Mouse (Mus musculus): ENCODE measurements around the gene Slx4. TPM values are rescaled to one million over a fixed set of nuclear protein-coding genes. Genes with fewer than 3 reads are reported as not detected.
"Not testable (repeated sequence)": the region's sequence is repeated elsewhere in the genome, so short reads cannot be mapped to it uniquely, and the experiment has no call there.

Slx4 gene
- total and polyA plus RNA-seq, 2 experiments from 2014 or later = 15.1 to 35.9 TPM

DNA sequence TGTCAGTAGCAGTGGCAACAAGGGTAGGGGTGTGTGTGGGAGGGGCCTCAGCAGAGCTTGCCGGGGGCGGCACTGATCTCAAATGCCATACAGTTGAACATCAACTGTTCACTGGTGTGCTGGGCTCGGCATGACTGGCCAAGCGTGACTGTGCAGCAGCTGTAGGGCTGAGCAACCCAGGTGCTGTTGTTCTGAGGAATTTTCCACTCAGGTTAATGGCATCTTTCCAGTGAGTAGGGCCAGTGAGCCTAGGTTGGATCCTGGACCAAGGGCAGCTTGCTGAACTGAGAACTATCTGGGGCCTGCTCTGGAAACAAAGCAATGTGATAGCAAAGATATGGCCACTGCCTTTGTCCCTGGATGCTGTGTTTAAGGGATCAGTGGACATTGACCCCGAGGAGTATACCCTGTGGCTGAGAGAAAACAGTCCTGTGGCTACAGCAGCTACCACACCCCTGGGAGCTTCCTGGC lies 25.8 kb upstream of the Slx4 start:
- H3K4me3 ChIP-seq (ENCODE audit: low read length) = no peak overlapping the region
- no peak for TF ChIP-seq CTCF (IDR thresholded peaks at IDR 0.05; ENCODE audit: low read depth)
- no peak for DNase-seq (ENCODE audit: low spot score)

GRCm38 (mm10) chr16:4027211-4027610 lies 23.6 kb upstream of the Slx4 start:
- no peak for TF ChIP-seq CTCF (IDR thresholded peaks at IDR 0.05; ENCODE audit: low read depth)
- Histone ChIP-seq H3K27me3 (ENCODE audit: insufficient read depth, low read length) (no peaks in the 10 kb centered on the region), H3K4me2 (ENCODE audit: low read depth, low read length) (no peak overlapping the region), H3K4me1 (ENCODE audit: insufficient read depth, low read length) (no peaks in the 10 kb centered on the region), H3K4me3 (ENCODE audit: low read length) (no peak overlapping the region), H3K27ac (no peak overlapping the region), H3K36me3 (ENCODE audit: insufficient read depth, low read length) (no peaks in the 10 kb centered on the region), H3K9ac (replicated peaks; ENCODE audit: low read length) (no peak overlapping the region), H3K9me3 (ENCODE audit: low read length) (no peaks in the 10 kb centered on the region)
- DNase-seq (ENCODE audit: low spot score) = no peak
- 84% methylated on average over 3 of the region's 3 CpGs for WGBS
- ATAC-seq = no peak

More for the DNA sequence above, 25.8 kb upstream of the Slx4 start:
- no peaks in the 10 kb centered on the region for H3K27me3 ChIP-seq (ENCODE audit: insufficient read depth, low read length)
- no peak overlapping the region for H3K4me2 ChIP-seq (ENCODE audit: low read depth, low read length)
- no peaks in the 10 kb centered on the region for H3K9me3 ChIP-seq (ENCODE audit: low read length)
- H3K36me3 ChIP-seq (ENCODE audit: insufficient read depth, low read length) = no peaks in the 10 kb centered on the region
- 73% methylated on average over 5 of the region's 5 CpGs for WGBS
- no peak overlapping the region for H3K27ac ChIP-seq
- H3K4me1 ChIP-seq (ENCODE audit: insufficient read depth, low read length) = no peaks in the 10 kb centered on the region
- ATAC-seq = no peak
- no peak overlapping the region for H3K9ac ChIP-seq (replicated peaks; ENCODE audit: low read length)

GRCm38 (mm10) chr16:4026672-4027071 lies 23.1 kb upstream of the Slx4 start:
- no peak for DNase-seq (ENCODE audit: low spot score)
- WGBS = 69% methylated on average over 1 of the region's 1 CpGs

GRCm38 (mm10) chr16:4022719-4023118 lies 19.1 kb upstream of the Slx4 start:
- Histone ChIP-seq H3K4me1 (ENCODE audit: insufficient read depth, low read length) (no peaks in the 10 kb centered on the region), H3K36me3 (ENCODE audit: insufficient read depth, low read length) (no peaks in the 10 kb centered on the region), H3K9ac (replicated peaks; ENCODE audit: low read length) (no peak overlapping the region), H3K9me3 (ENCODE audit: low read length) (no peaks in the 10 kb centered on the region), H3K27ac (no peak overlapping the region), H3K4me3 (ENCODE audit: low read length) (no peak overlapping the region), H3K4me2 (ENCODE audit: low read depth, low read length) (no peak overlapping the region), H3K27me3 (ENCODE audit: insufficient read depth, low read length) (no peaks in the 10 kb centered on the region)
- 73% methylated on average over 4 of the region's 4 CpGs for WGBS
- ATAC-seq (no peak), DNase-seq (ENCODE audit: low spot score) (no peak)
- TF ChIP-seq CTCF (IDR thresholded peaks at IDR 0.05; ENCODE audit: low read depth) = no peak

More at GRCm38 (mm10) chr16:4026672-4027071, 23.1 kb upstream of the Slx4 start:
- H3K27ac ChIP-seq = no peak overlapping the region
- no peaks in the 10 kb centered on the region for H3K27me3 ChIP-seq (ENCODE audit: insufficient read depth, low read length)
- no peak for TF ChIP-seq CTCF (IDR thresholded peaks at IDR 0.05; ENCODE audit: low read depth)
- H3K4me2 ChIP-seq (ENCODE audit: low read depth, low read length) = no peak overlapping the region
- no peak for ATAC-seq
- no peaks in the 10 kb centered on the region for H3K9me3 ChIP-seq (ENCODE audit: low read length)
- H3K4me1 ChIP-seq (ENCODE audit: insufficient read depth, low read length) = no peaks in the 10 kb centered on the region
- no peaks in the 10 kb centered on the region for H3K36me3 ChIP-seq (ENCODE audit: insufficient read depth, low read length)
- H3K4me3 ChIP-seq (ENCODE audit: low read length) = no peak overlapping the region
- H3K9ac ChIP-seq (replicated peaks; ENCODE audit: low read length) = no peak overlapping the region

DNA sequence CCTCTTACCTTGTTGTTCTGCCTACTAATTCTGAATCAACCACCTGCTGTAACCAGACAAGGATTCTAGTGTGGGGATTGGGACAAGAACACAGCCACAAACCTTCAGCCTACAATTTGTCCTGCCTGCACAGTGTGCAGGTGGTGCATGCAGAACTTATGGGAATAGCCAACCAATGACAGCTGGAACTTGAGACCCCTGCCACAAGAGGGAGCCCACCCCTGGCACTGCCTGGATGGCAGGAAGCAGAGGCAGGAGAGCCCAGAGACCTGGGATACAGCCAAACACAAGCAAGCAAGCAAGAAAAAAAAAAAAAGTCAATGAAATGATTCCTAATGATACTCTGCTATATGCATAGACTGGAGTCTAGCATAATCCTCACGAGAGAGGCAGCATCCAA lies 17.7 kb upstream of the Slx4 start:
- H3K9ac ChIP-seq (replicated peaks; ENCODE audit: low read length) = no peak overlapping the region
- H3K27me3 ChIP-seq (ENCODE audit: insufficient read depth, low read length) = no peaks in the 10 kb centered on the region
- no peak overlapping the region for H3K4me2 ChIP-seq (ENCODE audit: low read depth, low read length)
- TF ChIP-seq CTCF (IDR thresholded peaks at IDR 0.05; ENCODE audit: low read depth) = no peak
- ATAC-seq (no peak), DNase-seq (ENCODE audit: low spot score) (no peak)
- no peak overlapping the region for H3K27ac ChIP-seq
- no peaks in the 10 kb centered on the region for H3K9me3 ChIP-seq (ENCODE audit: low read length)
- H3K36me3 ChIP-seq (ENCODE audit: insufficient read depth, low read length) = no peaks in the 10 kb centered on the region
- H3K4me3 ChIP-seq (ENCODE audit: low read length) = no peak overlapping the region
- 86% methylated on average over 1 of the region's 1 CpGs for WGBS
- no peaks in the 10 kb centered on the region for H3K4me1 ChIP-seq (ENCODE audit: insufficient read depth, low read length)

DNA sequence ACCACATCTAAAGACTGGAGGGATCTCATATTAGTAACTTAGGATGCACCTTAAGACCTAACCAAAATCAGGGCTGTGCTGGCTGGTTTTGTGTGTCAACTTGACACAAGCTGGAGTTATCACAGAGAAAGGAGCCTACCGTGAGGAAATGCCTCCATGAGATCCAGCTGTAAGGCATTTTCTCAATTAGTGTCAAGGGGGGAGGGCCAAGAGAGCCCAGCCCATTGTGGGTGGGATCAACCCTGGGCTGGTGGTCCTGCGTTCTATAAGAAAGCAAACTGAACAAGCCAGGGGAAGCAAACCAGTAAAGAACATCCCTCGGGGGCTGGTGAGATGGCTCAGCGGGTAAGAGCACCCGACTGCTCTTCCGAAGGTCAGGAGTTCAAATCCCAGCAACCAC lies 13.9 kb upstream of the Slx4 start:
- not testable (repeated sequence) for H3K4me3 ChIP-seq (ENCODE audit: low read length); H3K4me1 ChIP-seq (ENCODE audit: insufficient read depth, low read length); H3K27ac ChIP-seq; H3K9ac ChIP-seq (replicated peaks; ENCODE audit: low read length); H3K4me2 ChIP-seq (ENCODE audit: low read depth, low read length); H3K36me3 ChIP-seq (ENCODE audit: insufficient read depth, low read length); DNase-seq (ENCODE audit: low spot score); H3K9me3 ChIP-seq (ENCODE audit: low read length); H3K27me3 ChIP-seq (ENCODE audit: insufficient read depth, low read length); ATAC-seq
- 86% methylated on average over 6 of the region's 6 CpGs for WGBS

DNA sequence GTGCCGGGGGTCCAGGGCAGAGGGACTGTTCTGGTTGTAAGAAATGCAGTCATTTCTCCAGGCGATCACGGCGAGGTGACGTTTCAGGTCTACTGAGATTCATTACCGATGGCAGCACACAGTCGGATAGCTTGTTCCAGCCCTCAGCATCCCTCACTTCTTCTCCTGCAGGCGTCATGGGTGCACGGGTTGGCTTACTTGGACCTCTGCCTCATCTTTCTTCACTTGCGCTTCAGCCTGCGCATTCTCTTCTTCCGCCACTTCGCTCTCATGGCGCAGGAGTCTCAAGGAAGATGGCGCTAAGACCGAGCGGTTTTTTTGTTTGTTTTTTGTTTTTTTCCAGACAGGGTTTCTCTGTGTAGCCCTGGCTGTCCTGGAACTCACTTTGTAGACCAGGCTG lies 13.2 kb upstream of the Slx4 start:
- H3K4me1 ChIP-seq (ENCODE audit: insufficient read depth, low read length); H3K27ac ChIP-seq; H3K4me3 ChIP-seq (ENCODE audit: low read length); ATAC-seq; H3K9ac ChIP-seq (replicated peaks; ENCODE audit: low read length); H3K27me3 ChIP-seq (ENCODE audit: insufficient read depth, low read length); H3K36me3 ChIP-seq (ENCODE audit: insufficient read depth, low read length); H3K9me3 ChIP-seq (ENCODE audit: low read length); DNase-seq (ENCODE audit: low spot score); H3K4me2 ChIP-seq (ENCODE audit: low read depth, low read length): not testable (repeated sequence)
- WGBS = 81% methylated on average over 17 of the region's 17 CpGs

Data from hindbrain, postnatal 0 days (tissue).